Mouse (Mus musculus) heart, embryonic 16.5 days (tissue): ENCODE results near the gene Ikzf2. TPM values are rescaled to one million over a fixed set of nuclear protein-coding genes. Genes with fewer than 3 reads are reported as not detected.

Experiments
- ATAC-seq: fragments of 200-750 bp; cut with Nextera tagmentation; replicated peaks from 2 replicates; pipeline ENCODE4 v1.8.0; 2017; ENCODE audit warnings: moderate number of reproducible peaks; ENCODE audit not compliant: insufficient read depth, low FRiP score; ENCODE audit errors: extremely low read depth
- H3K27ac ChIP-seq: fragments of 300-500 bp; sonication (generic); 2 replicates; pipeline ENCODE4 v1.5.1; 2014; ENCODE audit warnings: mild to moderate bottlenecking, low read length, control low read depth, moderate library complexity
- H3K27me3 ChIP-seq: fragments of 300-500 bp; sonication (generic); 2 replicates; pipeline ENCODE4 v1.6.1; 2014; ENCODE audit warnings: low read length, mixed read lengths; ENCODE audit not compliant: control insufficient read depth, insufficient read depth
- H3K36me3 ChIP-seq: fragments of 300-500 bp; sonication (generic); 2 replicates; pipeline ENCODE4 v1.6.1; 2014; ENCODE audit not compliant: control insufficient read depth, insufficient read depth
- H3K4me1 ChIP-seq: fragments of 300-500 bp; sonication (generic); 2 replicates; pipeline ENCODE4 v1.6.1; 2014; ENCODE audit warnings: low read length, mixed read lengths; ENCODE audit not compliant: control insufficient read depth, insufficient read depth
- H3K4me2 ChIP-seq: fragments of 300-500 bp; sonication (generic); 2 replicates; pipeline ENCODE4 v1.6.1; 2014; ENCODE audit warnings: low read depth, mild to moderate bottlenecking, control low read depth, low read length
- H3K4me3 ChIP-seq: fragments of 300-500 bp; sonication (generic); 2 replicates; pipeline ENCODE4 v1.5.1; 2014; ENCODE audit warnings: mild to moderate bottlenecking, control low read depth, low read length
- H3K9ac ChIP-seq: fragments of 300-500 bp; sonication (generic); 2 replicates; pipeline ENCODE4 v1.6.1; 2014; ENCODE audit warnings: low read length, control low read depth
- H3K9me3 ChIP-seq: fragments of 300-500 bp; sonication (generic); replicated peaks from 2 replicates; pipeline ENCODE4 v1.6.1; 2016; ENCODE audit warnings: low read length; ENCODE audit not compliant: control insufficient read depth
- WGBS: fragments of 180-500 bp; shearing (Covaris S2); extraction: QIAGEN DNeasy Blood & Tissue Kit; methylation state at CpG from one replicate; pipeline ENCODE4 v1.1.7; 2014; 5-methylcytosine and 5-hydroxymethylcytosine counted together
- polyA plus RNA-seq: library from polyadenylated mRNA; unstranded; fragments of >200 nt; fragmentation: Nextera tagmentation; extraction: Ambion mirVana; gene quantifications from 2 replicates; pipeline ENCODE4 v1.2.1, GENCODE M21; 2015

The Ikzf2 gene
- polyA plus RNA-seq, 1 experiment from 2014 or later, result 4.6 TPM

GRCm38 (mm10) chr1:69549987-69550386 lies 137.1 kb downstream of the Ikzf2 start:
- no peak for ATAC-seq

GRCm38 (mm10) chr1:69545885-69546253 lies 141.2 kb downstream of the Ikzf2 start:
- no peak overlapping the region for H3K27ac ChIP-seq
- no peak for ATAC-seq
- no peak overlapping the region for H3K4me3 ChIP-seq
- peaks cover 10% of the 10 kb centered on the region for H3K4me1 ChIP-seq
- H3K9ac ChIP-seq, result no peak overlapping the region
- WGBS, result 71% methylated on average over 1 of the region's 1 CpGs
- no peaks in the 10 kb centered on the region for H3K27me3 ChIP-seq
- H3K36me3 ChIP-seq, result no peaks in the 10 kb centered on the region
- no peak overlapping the region for H3K4me2 ChIP-seq
- no peaks in the 10 kb centered on the region; the same call in 1 of the 2 replicates for H3K9me3 ChIP-seq

More at GRCm38 (mm10) chr1:69549987-69550386, 137.1 kb downstream of the Ikzf2 start:
- 69% methylated on average over 4 of the region's 4 CpGs for WGBS
- Histone ChIP-seq H3K4me3 (no peak overlapping the region), H3K9me3 (no peaks in the 10 kb centered on the region; the same call in 1 of the 2 replicates), H3K4me1 (peaks cover 10% of the 10 kb centered on the region), H3K4me2 (no peak overlapping the region), H3K27me3 (no peaks in the 10 kb centered on the region), H3K36me3 (no peaks in the 10 kb centered on the region), H3K27ac (no peak overlapping the region), H3K9ac (no peak overlapping the region)

DNA sequence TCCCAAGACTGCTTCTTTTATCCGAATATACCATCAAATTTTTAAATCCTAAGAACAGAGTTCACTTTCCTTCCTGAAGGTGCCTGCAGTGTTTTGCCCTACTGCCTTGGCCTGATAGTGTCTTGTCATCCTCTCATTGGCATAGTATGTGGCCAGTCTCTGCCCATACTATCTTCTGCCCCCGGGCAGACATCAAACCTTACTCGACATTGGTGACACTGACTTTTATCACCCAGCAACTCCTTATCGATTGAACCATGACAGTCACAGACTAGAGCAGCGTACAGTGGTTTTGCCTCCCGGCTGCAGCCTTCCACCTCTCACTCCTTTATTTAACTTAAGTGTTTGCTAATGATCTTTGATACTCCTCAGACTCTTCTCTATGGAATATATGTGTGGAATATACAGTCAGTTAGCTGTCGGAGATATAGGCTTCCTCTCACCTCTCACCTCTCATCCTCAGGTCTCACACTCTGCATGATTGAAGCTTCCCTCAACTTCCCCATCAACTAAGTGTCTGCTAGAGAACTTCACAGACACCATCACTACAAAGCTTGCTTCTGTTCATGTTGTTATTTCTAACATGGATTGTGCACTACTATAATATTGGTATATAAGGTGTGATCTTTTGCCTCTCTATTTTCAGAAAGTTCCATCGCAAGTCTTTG lies 141.7 kb downstream of the Ikzf2 start:
- ATAC-seq, result no peak
- Histone ChIP-seq H3K9ac (no peak overlapping the region), H3K9me3 (no peaks in the 10 kb centered on the region), H3K4me2 (no peak overlapping the region), H3K27ac (no peak overlapping the region), H3K4me3 (no peak overlapping the region), H3K27me3 (no peaks in the 10 kb centered on the region), H3K4me1 (peaks cover 10% of the 10 kb centered on the region), H3K36me3 (no peaks in the 10 kb centered on the region)
- WGBS, result 79% methylated on average over 8 of the region's 8 CpGs

- H3K27me3 ChIP-seq, result no peaks in the 10 kb centered on the region
- H3K4me3 ChIP-seq, result no peak overlapping the region
- ATAC-seq, result no peak
- H3K9ac ChIP-seq, result no peak overlapping the region
- no peak overlapping the region for H3K4me2 ChIP-seq
- H3K27ac ChIP-seq, result no peak overlapping the region
- WGBS, result 90% methylated on average over 6 of the region's 6 CpGs
- H3K36me3 ChIP-seq, result no peaks in the 10 kb centered on the region
- no peaks in the 10 kb centered on the region for H3K9me3 ChIP-seq
- peaks cover 10% of the 10 kb centered on the region for H3K4me1 ChIP-seq
Observed at GRCm38 (mm10) chr1:69543774-69544597, 143.1 kb downstream of the Ikzf2 start.

DNA sequence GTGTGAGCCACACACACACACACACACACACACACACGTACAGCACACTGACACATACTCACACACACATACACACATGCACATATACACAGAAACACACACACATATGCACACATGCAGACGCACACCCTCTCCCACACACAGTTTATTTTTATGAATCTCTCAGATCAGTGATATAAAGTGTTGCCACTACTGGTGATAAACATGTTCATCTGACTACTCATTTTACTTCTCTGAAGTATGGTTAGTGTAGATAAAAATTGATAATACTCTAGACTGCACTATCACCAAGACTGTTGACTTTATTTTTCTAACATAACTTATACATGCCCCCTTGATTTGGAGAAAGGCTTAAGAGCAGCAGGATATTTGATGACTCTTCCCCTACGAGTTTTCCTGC lies 144.5 kb downstream of the Ikzf2 start:
- Histone ChIP-seq H3K36me3 (peaks cover 5% of the 10 kb centered on the region; the same call in 1 of the 2 replicates), H3K4me1 (peaks cover 6% of the 10 kb centered on the region), H3K4me3 (no peak overlapping the region), H3K4me2 (no peak overlapping the region), H3K27ac (no peak overlapping the region), H3K9me3 (no peaks in the 10 kb centered on the region), H3K27me3 (no peaks in the 10 kb centered on the region), H3K9ac (no peak overlapping the region)
- WGBS, result 70% methylated on average over 3 of the region's 3 CpGs
- no peak for ATAC-seq

DNA sequence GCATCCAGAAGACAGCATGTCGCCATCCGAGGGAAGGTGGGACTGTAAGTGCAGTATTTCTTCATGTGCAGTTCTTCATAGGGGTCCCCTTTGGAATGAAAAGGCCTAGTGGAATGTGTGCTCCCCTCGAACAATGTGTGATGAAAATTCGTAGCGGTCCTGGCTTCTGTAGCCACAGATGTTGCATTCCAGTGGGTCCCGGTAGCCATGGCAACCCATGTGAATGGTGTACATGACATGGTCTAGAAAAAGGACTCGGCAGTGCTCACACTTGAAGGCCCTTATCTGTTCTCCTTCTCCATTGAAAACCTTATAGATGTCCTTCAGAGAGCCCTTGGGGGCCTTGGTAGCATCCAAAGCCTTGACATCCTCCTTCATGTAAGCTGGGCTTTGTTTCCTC lies 148.4 kb downstream of the Ikzf2 start:
- Histone ChIP-seq H3K4me2 (no peak overlapping the region), H3K4me3 (no peak overlapping the region), H3K36me3 (peaks cover 5% of the 10 kb centered on the region; the same call in 1 of the 2 replicates), H3K4me1 (no peaks in the 10 kb centered on the region), H3K27ac (no peak overlapping the region), H3K9me3 (no peaks in the 10 kb centered on the region), H3K9ac (no peak overlapping the region), H3K27me3 (no peaks in the 10 kb centered on the region)
- ATAC-seq, result no peak
- WGBS, result 83% methylated on average over 7 of the region's 7 CpGs

GRCm38 (mm10) chr1:69537619-69538018 lies 149.4 kb downstream of the Ikzf2 start:
- H3K9me3 ChIP-seq, result no peaks in the 10 kb centered on the region
- H3K9ac ChIP-seq, result no peak overlapping the region
- no peak overlapping the region for H3K4me3 ChIP-seq
- no peaks in the 10 kb centered on the region for H3K4me1 ChIP-seq
- peaks cover 5% of the 10 kb centered on the region; the same call in 1 of the 2 replicates for H3K36me3 ChIP-seq
- WGBS, result 54% methylated on average over 3 of the region's 3 CpGs
- no peak overlapping the region for H3K4me2 ChIP-seq
- H3K27me3 ChIP-seq, result no peaks in the 10 kb centered on the region
- ATAC-seq, result no peak
- H3K27ac ChIP-seq, result no peak overlapping the region

GRCm38 (mm10) chr1:69535507-69535906 lies 151.5 kb downstream of the Ikzf2 start:
- no peaks in the 10 kb centered on the region for H3K27me3 ChIP-seq
- no peak overlapping the region for H3K4me2 ChIP-seq
- no peaks in the 10 kb centered on the region for H3K9me3 ChIP-seq
- H3K4me3 ChIP-seq, result no peak overlapping the region
- 78% methylated on average over 4 of the region's 4 CpGs for WGBS
- peaks cover 5% of the 10 kb centered on the region; the same call in 1 of the 2 replicates for H3K36me3 ChIP-seq
- no peak overlapping the region for H3K9ac ChIP-seq
- H3K4me1 ChIP-seq, result no peaks in the 10 kb centered on the region
- H3K27ac ChIP-seq, result no peak overlapping the region
- no peak for ATAC-seq

GRCm38 (mm10) chr1:69533048-69533447 lies 154.0 kb downstream of the Ikzf2 start:
- Histone ChIP-seq H3K4me3 (no peak overlapping the region), H3K27ac (no peak overlapping the region), H3K27me3 (no peaks in the 10 kb centered on the region), H3K4me2 (no peak overlapping the region), H3K4me1 (no peaks in the 10 kb centered on the region), H3K9ac (no peak overlapping the region), H3K36me3 (no peaks in the 10 kb centered on the region), H3K9me3 (no peaks in the 10 kb centered on the region)
- ATAC-seq, result no peak
- 88% methylated on average over 10 of the region's 10 CpGs for WGBS
